Mouse (Mus musculus) olfactory bulb, adult 2 months (tissue): ENCODE data around the gene Taok1. TPM values are rescaled to one million over a fixed set of nuclear protein-coding genes. Genes with fewer than 3 reads are reported as not detected.
A peak's percentile ranks its signal among the peaks of the same experiment; 100 is the strongest.

Experiments used
- H3K27ac ChIP-seq: fragments of 200-500 bp; 2 replicates; pipeline ENCODE4 v1.5.1; 2012; ENCODE audit warnings: low read depth, low read length; ENCODE audit not compliant: insufficient read depth
- H3K4me1 ChIP-seq: fragments of 200-500 bp; 2 replicates; pipeline ENCODE4 v1.6.1; 2012; ENCODE audit warnings: low read length; ENCODE audit not compliant: control insufficient read depth, insufficient read depth
- H3K4me3 ChIP-seq: fragments of 200-500 bp; 2 replicates; pipeline ENCODE4 v1.5.1; 2012; ENCODE audit warnings: mild to moderate bottlenecking, low read depth, low read length, moderate library complexity; ENCODE audit not compliant: insufficient read depth
- CTCF ChIP-seq: fragments of 200-500 bp; IDR thresholded peaks from 2 replicates; pipeline ENCODE4 v1.5.1; 2012; ENCODE audit warnings: low read depth, mild to moderate bottlenecking, low read length, moderate library complexity; ENCODE audit not compliant: insufficient read depth
- POLR2A ChIP-seq: fragments of 200-500 bp; IDR thresholded peaks from 2 replicates; pipeline ENCODE4 v1.6.1; 2012; ENCODE audit warnings: mild to moderate bottlenecking, low read depth, low read length, moderate library complexity; ENCODE audit not compliant: insufficient read depth
- WGBS: fragments of 180-500 bp; shearing (Covaris S2); methylation state at CpG from one replicate; pipeline ENCODE4 v1.1.7; 2018; 5-methylcytosine and 5-hydroxymethylcytosine counted together
- polyA plus RNA-seq: library from polyadenylated mRNA; stranded (reverse); fragments of >200 nt; gene quantifications from 2 replicates; pipeline ENCODE4 v1.2.4, GENCODE M21; 2012; ENCODE audit warnings: low replicate concordance; ENCODE audit not compliant: missing spikeins, insufficient read depth, insufficient read length

Taok1 gene
- polyA plus RNA-seq, 1 experiment, result 34.1 TPM

DNA sequence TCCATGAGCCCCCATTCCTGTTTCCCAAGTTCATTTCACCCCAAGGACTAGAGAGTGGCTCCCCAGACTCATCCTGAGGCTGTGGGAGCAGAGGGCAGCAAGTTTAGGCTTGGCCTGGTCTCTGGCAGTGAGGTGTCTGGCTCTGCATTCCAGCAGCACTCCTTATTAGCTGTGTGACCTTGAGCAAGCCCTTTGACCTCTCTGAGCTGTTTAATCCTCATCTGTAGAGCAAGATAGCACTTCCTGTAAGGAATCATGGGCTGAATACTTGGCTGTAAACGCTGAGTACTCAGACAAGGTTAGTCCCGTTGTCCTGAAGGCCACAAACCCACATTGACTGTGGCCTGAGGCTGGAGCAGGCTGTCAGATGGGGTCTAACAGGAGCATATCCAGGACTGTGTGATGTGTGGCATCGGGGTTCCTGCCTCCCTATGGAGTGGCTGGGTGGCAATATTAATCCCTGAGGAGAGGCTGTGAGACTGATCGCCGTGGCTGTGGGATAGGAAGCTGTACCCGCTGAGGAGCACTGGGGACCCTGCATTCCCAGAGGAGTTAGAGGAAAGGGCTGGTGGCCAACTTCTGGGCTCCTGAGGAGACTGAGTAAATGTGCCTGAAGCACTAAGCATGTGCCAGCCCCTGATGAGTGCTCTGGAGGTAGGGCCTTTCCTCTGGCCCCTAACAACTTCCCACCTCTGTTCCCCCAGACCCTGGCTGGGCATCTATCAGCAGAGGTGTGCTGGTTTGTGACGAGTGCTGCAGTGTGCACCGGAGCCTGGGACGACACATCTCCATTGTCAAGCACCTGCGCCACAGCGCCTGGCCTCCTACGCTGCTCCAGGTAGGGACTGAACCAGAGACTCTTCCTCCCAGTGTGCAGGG is 109.1 kb downstream of the Taok1 start:
- Histone ChIP-seq H3K4me1 (peaks cover 47% of the 10 kb centered on the region), H3K27ac (peak overlapping the region; percentile 47), H3K4me3 (no peak overlapping the region)
- 71% methylated on average over 12 of the region's 12 CpGs for WGBS
- no peak for TF ChIP-seq CTCF

DNA sequence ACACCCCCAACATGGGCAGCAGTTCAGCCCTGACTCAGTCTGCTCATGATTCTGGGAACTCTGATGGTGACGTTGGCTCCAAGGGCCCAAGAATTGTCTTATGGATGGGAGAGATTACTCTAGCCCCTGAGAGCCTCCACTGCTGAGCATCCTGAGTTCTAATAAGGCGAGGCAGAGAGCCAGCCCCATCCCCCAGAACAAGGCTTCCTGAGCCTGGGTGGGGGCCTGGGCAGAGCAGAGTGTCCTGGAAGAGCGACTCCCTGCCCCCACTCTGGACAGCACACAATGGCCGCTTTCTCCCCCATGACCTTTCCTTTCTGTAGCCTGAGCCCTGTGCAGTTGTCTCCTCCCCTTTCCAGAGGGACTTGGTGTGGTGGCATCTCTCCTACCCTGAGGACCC is 109.8 kb downstream of the Taok1 start:
- H3K4me3 ChIP-seq, result no peak overlapping the region
- H3K4me1 ChIP-seq, result peaks cover 45% of the 10 kb centered on the region
- H3K27ac ChIP-seq, result peak overlapping the region; percentile 47
- 51% methylated on average over 4 of the region's 4 CpGs for WGBS
- TF ChIP-seq POLR2A, result no peak
- TF ChIP-seq CTCF, result no peak

DNA sequence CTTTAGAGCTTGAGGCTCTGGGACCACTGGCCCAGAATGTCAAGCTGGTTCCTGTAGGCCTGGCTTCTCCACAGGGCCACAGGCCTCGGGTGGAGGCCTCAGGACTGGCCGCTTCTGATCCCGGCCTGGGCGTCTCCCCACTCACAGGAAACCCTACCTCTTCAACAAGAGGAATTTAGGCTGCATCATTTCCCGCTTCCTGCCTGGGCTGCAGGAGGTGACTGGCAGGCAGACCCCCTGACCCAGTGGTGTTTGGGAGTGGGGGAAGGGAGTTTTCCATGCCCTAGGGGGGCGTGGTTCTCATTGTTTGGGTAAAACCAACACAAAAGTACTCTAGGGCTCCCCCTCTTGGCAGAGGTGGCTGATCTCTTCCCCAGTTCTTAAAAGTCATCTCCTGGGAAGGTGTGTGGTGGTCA is 110.3 kb downstream of the Taok1 start:
- Histone ChIP-seq H3K4me3 (no peak overlapping the region), H3K4me1 (peaks cover 45% of the 10 kb centered on the region), H3K27ac (peak overlapping the region; percentile 45)
- TF ChIP-seq CTCF (0 out of 2 replicates have a peak, but pooled peaks have one; percentile 6), POLR2A (no peak)
- 55% methylated on average over 6 of the region's 6 CpGs for WGBS

DNA sequence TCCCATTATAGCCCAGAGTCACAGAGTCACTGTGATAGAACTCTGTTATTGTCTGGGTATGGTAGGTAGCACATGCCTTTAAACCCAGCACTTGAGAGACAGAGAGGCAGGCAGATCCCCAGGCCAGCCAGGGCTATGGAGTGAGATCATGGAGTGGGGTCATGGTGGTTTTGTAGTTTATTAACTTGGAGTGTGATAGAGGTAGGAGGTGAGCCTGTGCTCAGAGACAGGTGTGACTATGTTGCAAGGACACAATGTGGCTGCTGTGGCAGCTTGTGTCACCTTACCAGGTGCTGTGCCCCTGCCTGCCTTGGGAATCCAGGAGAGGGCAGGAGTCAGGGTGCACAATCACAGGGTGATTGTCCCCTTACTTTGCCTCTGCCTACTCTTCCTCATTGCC is 112.1 kb downstream of the Taok1 start:
- Histone ChIP-seq H3K4me3 (no peak overlapping the region), H3K4me1 (peaks cover 52% of the 10 kb centered on the region), H3K27ac (no peak overlapping the region)
- TF ChIP-seq CTCF, result no peak
- no peak for TF ChIP-seq POLR2A

DNA sequence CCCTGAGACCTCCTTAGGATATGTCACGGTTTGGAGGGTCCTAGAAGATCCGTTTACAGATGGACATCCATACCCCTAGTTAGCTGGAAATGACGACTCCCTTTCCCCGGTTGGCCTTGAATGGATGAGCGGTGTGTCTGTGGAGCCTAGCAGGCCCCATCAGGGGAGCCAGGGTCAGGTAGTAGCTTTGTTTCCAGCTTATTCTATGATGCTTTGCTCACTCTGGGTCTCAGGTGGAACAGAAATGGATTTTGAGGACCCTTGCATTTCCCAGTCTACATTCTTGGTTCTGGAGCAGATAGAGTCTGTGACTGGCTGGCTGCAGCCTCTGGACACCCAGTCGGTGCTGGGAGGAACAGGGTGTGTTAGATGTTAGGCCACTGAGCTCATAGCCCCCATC is 112.8 kb downstream of the Taok1 start:
- WGBS, result 70% methylated on average over 6 of the region's 6 CpGs
- no peak overlapping the region for H3K4me3 ChIP-seq
- TF ChIP-seq POLR2A (no peak), CTCF (no peak)
- H3K27ac ChIP-seq, result no peak overlapping the region
- H3K4me1 ChIP-seq, result peaks cover 52% of the 10 kb centered on the region

DNA sequence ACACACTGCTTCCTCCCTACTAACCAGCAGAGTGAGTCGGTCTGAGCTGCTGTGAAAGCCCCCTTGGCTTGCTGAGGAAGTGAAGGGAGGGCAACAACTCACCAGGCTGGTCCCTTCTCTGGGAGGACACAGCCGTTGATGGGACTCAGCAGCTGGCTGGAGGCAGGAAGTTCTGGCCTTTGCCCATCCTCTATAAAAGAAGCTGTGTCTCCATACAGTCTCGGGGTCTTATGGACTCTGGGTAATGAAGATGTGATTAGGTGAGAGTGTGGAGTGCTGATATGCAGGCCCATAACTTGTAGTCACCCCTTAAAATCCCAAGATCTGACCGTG is 113.3 kb downstream of the Taok1 start:
- Histone ChIP-seq H3K4me3 (peak overlapping the region; percentile 89), H3K4me1 (peaks cover 52% of the 10 kb centered on the region), H3K27ac (peak overlapping the region; percentile 27; the same call in 1 of the 2 replicates)
- WGBS, result 17% methylated on average over 4 of the region's 4 CpGs
- TF ChIP-seq POLR2A, result no peak
- no peak for TF ChIP-seq CTCF

DNA sequence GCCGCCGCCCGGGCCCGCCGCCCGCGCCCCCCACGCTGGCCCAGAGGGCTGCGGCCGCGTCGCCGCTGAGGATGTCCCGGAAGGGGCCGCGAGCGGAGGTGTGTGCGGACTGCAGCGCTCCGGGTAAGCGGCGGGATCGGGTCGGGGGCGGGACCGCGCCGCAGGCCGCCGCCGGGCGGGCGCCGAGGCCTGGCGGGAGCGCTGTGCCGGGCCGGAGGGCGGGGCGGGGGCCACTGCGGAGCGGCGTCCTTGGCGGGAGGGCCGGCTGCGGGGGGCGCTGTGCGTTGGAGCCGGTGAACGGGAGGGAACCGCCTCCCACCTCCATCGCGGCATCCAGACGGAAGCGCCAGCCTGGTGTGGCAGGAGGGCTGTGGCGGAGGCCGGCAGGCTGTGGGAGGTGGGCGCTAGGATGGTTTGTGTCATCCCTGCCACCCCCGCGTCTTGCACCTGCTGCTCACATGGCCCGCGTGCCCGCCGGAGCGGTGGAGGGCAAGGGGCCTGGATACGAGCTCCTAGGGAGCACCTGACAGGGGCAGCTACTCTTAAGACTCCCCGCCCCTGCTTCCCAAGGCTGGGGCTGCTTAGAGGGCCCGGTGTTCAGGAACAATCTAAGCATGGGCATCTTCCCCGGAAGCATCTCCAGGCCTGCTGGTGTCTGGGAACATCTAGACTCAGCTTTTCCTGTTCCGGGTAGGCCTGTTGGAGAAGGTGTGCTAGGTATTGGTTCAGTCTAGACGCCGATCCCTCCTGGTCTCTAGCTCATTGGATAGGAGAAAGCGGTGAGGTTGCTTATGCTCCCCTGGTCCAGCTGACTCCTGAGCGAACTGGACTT is 113.9 kb downstream of the Taok1 start, which contains the start of gene Git1:
Gene Git1, plus strand, starts transcription at position 51 of the 832 bp plus-strand sequence.
- Histone ChIP-seq H3K4me3 (peak within 1 kb of the TSS; percentile 89), H3K27ac (peak within 1 kb of the TSS; percentile 96), H3K4me1 (peaks cover 52% of the 10 kb centered on the region)
- TF ChIP-seq POLR2A, result no peak
- no peak for TF ChIP-seq CTCF
- WGBS, result 2% methylated on average over 71 of the region's 74 CpGs

DNA sequence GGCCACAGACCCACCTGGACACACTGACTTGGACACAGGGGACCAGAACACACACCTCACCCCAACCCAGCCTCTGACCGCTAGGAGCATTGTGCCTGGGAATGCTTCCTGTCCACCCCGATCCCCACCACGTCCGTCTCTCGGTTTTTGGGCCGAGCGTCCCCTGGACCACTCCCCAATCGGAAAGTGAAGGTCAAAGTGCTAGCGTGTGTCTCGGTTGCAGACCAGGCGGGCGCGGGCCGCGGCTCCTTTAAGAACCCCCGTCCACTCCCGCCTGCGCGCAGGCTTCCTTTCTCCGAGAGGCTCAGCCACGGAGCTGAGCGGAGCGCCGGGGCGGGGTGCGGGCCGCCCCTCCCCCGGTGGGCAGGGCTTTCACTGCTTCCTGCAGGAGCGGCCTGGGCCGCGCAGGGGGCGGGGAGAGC is 114.7 kb downstream of the Taok1 start:
- H3K27ac ChIP-seq, result peak overlapping the region; percentile 96
- 2% methylated on average over 32 of the region's 32 CpGs for WGBS
- peak overlapping the region; percentile 89 for H3K4me3 ChIP-seq
- peaks cover 53% of the 10 kb centered on the region for H3K4me1 ChIP-seq
- TF ChIP-seq POLR2A (peak; percentile 77), CTCF (peak; percentile 26; the same call in 1 of the 2 replicates)

DNA sequence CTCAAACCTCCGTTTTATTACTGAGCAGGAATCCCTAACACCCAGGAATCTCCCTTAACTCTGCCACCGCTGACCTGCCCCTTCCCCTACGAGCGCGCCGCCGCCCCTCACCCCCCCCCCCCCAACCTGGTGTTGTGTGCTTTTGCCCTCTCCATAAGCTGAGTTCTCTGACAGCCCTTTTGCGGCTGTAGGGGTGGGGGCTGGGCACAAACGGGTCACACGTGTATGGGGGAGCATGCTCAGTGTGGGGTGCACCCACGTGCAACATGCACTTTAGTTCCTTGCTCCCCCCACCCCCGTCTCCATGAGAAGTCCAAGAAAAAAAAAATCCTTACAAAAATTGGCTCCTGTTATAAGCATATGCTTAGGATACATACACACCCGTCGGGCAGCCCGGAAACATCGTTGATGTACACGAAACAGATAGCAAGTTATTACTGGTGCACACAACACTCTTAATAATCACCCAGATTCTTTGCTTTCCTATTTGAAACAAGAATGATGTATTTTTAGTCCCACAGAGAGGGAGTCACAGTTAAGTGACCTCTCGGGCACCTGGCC is 115.2 kb downstream of the Taok1 start:
- H3K4me3 ChIP-seq, result peak overlapping the region; percentile 89
- TF ChIP-seq CTCF (no peak), POLR2A (no peak)
- peaks cover 50% of the 10 kb centered on the region for H3K4me1 ChIP-seq
- H3K27ac ChIP-seq, result peak overlapping the region; percentile 96
- under 1% methylated on average over 18 of the region's 18 CpGs for WGBS
